Mouse (Mus musculus) C3H10T1/2 (cell line): ENCODE measurements around the gene Gm21650. TPM values are rescaled to one million over a fixed set of nuclear protein-coding genes. Genes with fewer than 3 reads are reported as not detected.

ENCODE experiments used
- polyA plus RNA-seq, 2 experiments: library from polyadenylated mRNA; unstranded; fragments of >200 nt; fragmentation: generic; extraction: Trizol; gene quantifications; one replicate each; pipeline ENCODE4 v1.2.1; 2012; ENCODE audit warnings: missing spikeins in 2 of 2

The Gm21650 gene
- polyA plus RNA-seq: not detected

DNA sequence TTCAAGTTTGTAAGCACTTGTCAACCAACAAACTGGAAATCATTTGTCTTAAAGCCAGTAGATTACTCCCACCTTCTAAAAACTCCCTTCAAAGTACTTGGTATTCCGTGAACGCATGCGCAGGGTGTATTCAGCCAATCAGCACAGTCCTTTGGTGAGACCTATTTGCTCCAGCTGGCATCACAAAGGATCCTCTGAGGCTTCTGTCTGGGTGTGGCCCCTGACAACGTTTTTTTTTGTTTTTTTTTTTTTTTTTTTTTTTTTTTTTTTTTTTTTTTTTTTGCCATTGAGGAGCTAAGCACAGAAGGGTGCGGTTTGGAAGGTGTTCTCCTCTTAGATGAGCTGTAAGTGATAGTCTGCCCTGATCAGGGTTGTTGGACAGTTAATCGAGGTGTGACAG is at the start of gene Gm21650:
Gene Gm21650, plus strand, starts transcription at position 301 of the 400 bp plus-strand sequence.

